Mouse (Mus musculus) lung, adult 2 months (tissue): ENCODE measurements at regions not wholly inside any gene's neighbourhood (a gene's known extent, or its start where the extent isn't known, plus 50 kb on each side); places are given as distances from the start of the nearest gene placed in this dataset.

Experiments used
- DNase-seq: peaks from one replicate; pipeline ENCODE4 v3.0.0; 2022
- H3K4me1 ChIP-seq: fragments of 200-500 bp; 2 replicates; pipeline ENCODE4 v1.6.1; 2011; ENCODE audit warnings: low read length; ENCODE audit not compliant: control insufficient read depth, insufficient read depth
- H3K4me3 ChIP-seq: fragments of 200-500 bp; replicated peaks from 2 replicates; pipeline ENCODE3; 2011; ENCODE audit warnings: low read depth, mild to moderate bottlenecking, control low read depth, low read length; ENCODE audit errors: extremely low read depth
- CTCF ChIP-seq: fragments of 200-500 bp; IDR thresholded peaks from 2 replicates; pipeline ENCODE4 v1.5.1; 2011; ENCODE audit warnings: mild to moderate bottlenecking, low read length, control low read depth; ENCODE audit not compliant: insufficient read depth
- POLR2A ChIP-seq: fragments of 200-500 bp; IDR thresholded peaks from 2 replicates; pipeline ENCODE4 v1.6.1; 2011; ENCODE audit warnings: low read depth, mild to moderate bottlenecking, control low read depth, low read length, borderline replicate concordance; ENCODE audit errors: extremely low read depth
- WGBS: fragments of 180-500 bp; shearing (Covaris S2); methylation state at CpG from one replicate; pipeline ENCODE4 v1.1.7; 2018; 5-methylcytosine and 5-hydroxymethylcytosine counted together

DNA sequence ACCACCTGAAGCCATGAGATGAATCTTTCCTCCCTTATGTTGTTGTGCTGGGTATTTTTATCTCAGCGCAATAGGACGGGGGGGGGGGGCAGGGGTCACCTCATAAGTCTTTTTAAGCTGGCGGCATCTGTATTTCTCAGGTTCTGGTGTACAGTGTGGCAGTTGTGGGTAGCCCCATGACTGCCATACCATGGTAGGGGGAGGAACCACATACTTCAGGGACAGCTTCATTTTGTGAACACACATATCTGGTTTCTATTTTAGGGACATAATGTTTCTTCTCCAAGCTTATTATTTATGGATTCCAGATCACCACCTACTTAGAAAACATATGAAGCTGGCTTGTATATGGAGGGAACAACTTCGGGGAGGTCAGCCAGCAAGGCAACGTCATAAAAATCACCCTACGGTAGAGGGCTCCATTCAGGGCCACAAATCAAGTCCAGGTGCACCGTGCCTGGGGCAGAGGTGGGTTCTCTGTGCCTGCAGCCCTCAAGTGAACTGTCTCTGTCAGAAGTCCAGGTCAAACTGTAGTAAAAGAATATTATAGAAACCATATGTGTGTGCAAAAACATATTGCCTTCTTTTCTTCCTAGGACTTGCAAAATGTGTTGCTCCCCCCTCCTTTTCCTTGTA is 130.9 kb downstream of the Hhipl2 start:
- DNase-seq, result no peak
- WGBS, result 87% methylated on average over 7 of the region's 7 CpGs
- TF ChIP-seq POLR2A (no peak), CTCF (no peak)
- H3K4me1 ChIP-seq, result no peaks in the 10 kb centered on the region
- H3K4me3 ChIP-seq, result no peak overlapping the region

DNA sequence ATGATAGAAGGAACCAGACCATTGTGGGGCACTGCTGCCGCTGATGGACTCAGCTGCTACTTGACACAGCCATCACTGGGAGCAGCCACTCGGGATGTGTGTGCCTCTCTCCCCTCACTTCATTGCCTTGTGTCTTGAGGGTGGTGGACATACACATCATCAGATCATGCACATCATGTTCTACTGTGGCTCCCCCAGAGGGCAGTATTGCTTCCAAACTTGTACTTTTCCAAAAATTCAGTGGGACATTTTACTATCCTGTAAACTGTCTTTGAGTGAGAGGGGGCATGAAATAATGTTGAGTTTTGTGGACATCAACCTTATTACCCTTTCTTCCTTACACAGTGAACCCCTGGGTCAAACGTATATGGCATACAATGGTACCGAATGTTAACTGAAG is 134.6 kb downstream of the Hhipl2 start:
- WGBS, result 87% methylated on average over 4 of the region's 4 CpGs
- H3K4me1 ChIP-seq, result no peaks in the 10 kb centered on the region
- no peak for TF ChIP-seq POLR2A
- no peak overlapping the region for H3K4me3 ChIP-seq
- no peak for DNase-seq

DNA sequence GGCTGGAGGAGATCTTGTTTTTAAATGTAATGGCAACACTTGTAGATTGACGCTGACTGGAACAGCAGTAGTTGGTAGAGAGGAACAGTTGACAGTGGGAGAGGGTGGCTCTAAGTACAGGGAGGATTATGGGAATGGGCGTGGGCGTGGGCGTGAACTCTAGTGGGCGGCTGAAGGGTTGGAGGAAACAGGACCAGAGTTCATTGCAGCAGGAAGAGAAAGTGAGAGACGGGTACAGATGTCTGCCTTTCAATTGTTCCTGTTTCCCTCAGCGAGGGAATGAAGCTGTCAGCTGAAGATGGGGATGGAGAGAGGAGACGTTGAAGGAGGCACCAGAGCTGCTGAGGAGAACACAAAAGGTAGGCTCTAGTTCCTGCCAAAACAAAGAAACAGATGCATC is 135.2 kb downstream of the Hhipl2 start:
- Histone ChIP-seq H3K4me3 (no peak overlapping the region), H3K4me1 (no peaks in the 10 kb centered on the region)
- WGBS, result 71% methylated on average over 8 of the region's 8 CpGs
- DNase-seq, result no peak
- TF ChIP-seq CTCF, result no peak
- TF ChIP-seq POLR2A, result no peak

DNA sequence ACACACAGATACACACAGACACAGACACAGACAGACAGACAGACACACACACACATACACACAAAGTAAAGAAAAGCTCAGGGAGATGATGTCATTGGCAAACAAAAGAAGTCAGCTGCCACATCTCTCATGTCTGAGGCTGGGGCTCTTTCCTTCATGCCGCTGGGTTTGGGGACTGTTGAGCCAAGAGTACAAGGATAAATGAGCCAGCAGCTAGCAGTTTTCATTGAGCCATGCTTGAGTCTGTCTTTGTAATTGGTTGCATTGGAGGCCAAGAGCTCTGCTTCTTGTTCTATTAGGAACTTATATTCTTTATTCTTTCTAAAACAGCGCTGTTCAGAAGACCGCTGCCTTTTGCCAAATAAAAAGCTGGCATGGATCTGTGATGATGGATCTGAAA is 144.8 kb downstream of the Hhipl2 start:
- TF ChIP-seq POLR2A (no peak), CTCF (no peak)
- no peaks in the 10 kb centered on the region for H3K4me1 ChIP-seq
- WGBS, result 72% methylated on average over 3 of the region's 3 CpGs
- H3K4me3 ChIP-seq, result no peak overlapping the region
- DNase-seq, result no peak

DNA sequence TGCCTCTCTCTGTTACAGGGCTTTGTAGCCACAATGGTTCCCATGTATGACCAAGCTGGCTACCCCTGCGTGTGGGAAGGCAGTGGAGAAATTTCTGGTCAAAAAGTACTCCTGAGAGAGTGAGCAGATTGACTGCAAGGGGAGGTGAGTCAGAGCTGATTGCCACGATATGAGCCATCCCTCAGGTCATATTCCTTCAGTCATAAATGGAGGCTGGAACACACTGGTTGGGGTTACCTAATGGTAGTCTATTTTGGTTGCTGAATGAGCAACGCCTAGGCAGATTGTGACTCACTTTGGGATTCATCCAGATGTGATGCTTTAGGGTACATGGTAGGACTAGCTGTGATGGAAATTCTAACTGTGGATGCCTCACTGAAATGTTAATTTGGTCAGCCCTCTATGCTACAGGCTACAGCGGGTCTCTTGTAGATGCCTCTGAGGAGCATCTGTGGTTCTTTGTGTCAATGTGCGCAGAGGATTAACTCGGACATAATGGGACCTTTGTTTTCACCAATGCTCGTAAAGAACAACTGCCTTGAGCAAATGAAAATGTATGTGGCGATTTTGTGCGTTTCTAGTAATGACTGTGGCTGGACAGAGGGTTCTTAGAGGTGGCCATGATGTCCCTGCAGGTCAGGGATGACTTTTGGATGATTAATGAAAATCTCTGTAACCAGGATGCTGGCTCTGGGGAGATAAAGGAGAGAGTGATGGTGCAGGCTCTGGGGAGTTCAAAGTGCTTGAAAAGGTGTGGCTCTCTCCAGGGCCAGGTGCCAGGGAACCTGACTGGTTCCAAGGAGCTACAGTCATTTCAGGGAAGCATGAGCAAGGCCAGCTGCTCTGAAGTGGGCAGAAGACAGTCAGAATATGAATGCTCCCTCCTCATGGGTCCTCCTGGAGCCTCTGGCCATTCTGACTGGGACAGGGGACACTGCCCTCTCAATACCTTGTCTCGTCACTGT is 155.9 kb downstream of the Hhipl2 start:
- no peak for DNase-seq
- TF ChIP-seq CTCF (no peak), POLR2A (no peak)
- Histone ChIP-seq H3K4me3 (no peak overlapping the region), H3K4me1 (no peaks in the 10 kb centered on the region)
- WGBS, result 74% methylated on average over 10 of the region's 10 CpGs

DNA sequence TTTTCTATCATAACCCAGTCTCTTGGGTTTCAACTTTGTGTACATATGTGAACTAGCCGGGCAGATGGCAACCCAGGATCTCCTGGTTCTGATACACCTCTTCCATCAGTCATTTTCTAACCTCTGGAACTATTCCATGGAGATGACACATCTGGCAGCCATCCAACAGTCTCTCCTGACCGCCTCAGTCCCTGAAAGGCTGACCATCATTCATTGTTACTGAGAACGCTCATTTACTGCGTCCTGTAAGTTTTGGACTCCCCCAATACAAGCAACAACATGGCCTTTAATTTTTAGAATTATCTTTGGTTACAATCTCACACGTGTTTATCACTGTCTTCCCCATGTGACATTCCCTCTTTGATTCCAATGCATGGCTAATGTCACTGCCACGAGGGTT is 166.8 kb downstream of the Hhipl2 start:
- Histone ChIP-seq H3K4me3 (no peak overlapping the region), H3K4me1 (no peaks in the 10 kb centered on the region)
- 68% methylated on average over 6 of the region's 6 CpGs for WGBS
- DNase-seq, result no peak
- no peak for TF ChIP-seq CTCF
- TF ChIP-seq POLR2A, result no peak

DNA sequence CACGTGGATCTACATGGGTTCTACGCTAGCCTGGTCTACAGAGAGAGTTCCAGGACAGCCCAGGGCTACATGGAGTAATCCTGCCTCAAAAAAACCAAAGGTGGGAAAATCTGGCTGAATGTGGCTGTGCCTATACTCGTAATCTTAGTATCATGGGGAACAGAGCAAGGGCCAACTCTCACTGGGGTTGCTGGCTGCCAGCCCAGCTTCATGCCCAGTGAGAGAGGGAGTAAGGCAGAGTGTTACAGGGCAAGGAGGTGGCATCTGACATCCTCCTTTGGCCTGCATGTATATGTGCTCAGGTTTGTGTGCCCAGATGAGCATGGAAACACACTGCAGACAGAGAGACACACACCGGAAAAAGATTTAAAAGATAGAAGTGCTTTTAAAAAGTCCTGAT is 168.4 kb downstream of the Hhipl2 start:
- Histone ChIP-seq H3K4me3 (no peak overlapping the region), H3K4me1 (no peaks in the 10 kb centered on the region)
- WGBS, result 76% methylated on average over 4 of the region's 4 CpGs
- TF ChIP-seq POLR2A (no peak), CTCF (no peak)
- no peak for DNase-seq

DNA sequence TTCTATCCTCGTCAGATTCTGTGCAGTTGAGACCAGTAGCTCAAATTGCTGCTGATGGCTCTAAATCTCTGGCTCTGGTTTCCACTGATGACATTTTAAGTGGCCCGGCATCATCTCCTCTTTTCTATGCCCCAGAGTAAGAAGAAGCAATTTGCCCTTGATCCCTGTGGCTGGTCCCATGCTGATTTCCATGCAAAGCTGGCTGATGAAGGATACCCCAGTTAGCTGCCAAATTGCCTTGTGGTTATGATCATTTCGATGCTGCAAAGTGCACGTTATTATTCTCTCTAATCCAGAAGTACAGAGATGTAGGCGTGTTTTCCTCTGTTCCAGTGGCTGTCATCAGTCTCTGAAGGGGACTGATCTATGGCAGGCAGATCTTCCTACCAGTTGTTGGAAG is 177.3 kb downstream of the Hhipl2 start:
- 78% methylated on average over 5 of the region's 5 CpGs for WGBS
- TF ChIP-seq CTCF (no peak), POLR2A (no peak)
- no peak for DNase-seq
- no peaks in the 10 kb centered on the region for H3K4me1 ChIP-seq
- H3K4me3 ChIP-seq, result no peak overlapping the region

DNA sequence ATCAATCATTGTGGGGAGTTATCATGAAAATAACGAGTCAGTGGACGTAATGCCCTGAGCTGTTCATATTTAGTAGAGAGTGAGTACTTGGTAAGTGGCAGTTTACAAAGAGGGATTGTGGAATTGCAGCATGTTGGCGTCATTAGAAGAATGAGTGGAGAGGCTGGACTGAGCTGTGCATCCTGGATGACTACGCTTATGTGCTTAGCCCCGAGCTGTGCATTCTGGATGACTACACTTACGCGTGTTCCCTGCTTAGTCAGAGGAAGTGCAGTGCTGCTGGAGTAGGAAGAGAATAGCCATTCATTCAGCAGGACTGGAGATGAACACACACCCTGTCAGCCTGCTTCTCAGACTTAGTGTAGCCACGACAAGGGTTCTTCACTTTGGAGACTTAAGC is 182.5 kb downstream of the Hhipl2 start:
- 56% methylated on average over 8 of the region's 8 CpGs for WGBS
- DNase-seq, result no peak
- no peak for TF ChIP-seq POLR2A
- TF ChIP-seq CTCF, result no peak
- H3K4me1 ChIP-seq, result no peaks in the 10 kb centered on the region
- H3K4me3 ChIP-seq, result no peak overlapping the region

DNA sequence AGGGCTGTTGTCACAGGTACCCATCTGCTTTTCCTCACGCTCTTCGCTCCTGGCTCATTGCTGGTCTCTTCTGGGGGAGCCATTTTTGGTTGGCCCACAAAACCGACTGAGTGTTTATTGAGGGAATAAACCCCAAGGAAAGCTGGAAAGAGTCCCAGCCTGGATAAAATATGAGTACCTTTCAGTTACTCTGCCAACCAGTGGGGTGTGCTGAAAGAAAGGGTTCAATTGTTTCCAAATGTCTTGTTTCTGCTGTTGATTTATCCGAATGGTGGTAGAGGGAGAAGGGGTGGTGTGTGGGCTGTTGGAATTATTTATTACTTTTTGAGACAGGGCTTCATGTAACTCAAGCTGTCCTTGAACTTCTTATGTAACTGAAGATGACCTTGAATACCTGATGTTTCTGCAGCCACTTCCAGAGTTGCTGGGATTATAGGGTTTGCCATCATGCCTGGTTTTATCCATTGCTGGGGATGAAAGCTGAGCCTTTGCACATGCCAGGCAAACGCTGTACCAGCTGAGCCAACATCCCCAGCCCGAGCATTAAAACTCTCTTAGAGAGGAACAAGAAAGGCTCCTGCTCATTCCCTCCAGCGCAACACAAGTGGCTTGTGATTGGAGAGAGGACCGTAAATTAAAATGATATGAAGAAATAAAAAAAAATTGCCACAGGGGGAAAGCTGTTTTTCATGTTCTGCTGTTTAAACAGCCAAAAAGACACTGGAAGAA is 194.1 kb downstream of the Hhipl2 start:
- Histone ChIP-seq H3K4me1 (no peaks in the 10 kb centered on the region), H3K4me3 (no peak overlapping the region)
- DNase-seq, result no peak
- TF ChIP-seq CTCF (no peak), POLR2A (no peak)
- WGBS, result 72% methylated on average over 8 of the region's 8 CpGs
